Mouse (Mus musculus) embryonic facial prominence, embryonic 12.5 days (tissue): Measurements from ENCODE around the gene Colgalt1. TPM values are rescaled to one million over a fixed set of nuclear protein-coding genes. Genes with fewer than 3 reads are reported as not detected.

Experiments used
- ATAC-seq: fragments of 200-750 bp; cut with Nextera tagmentation; 2 replicates; pipeline ENCODE4 v1.8.0; 2017; ENCODE audit not compliant: insufficient number of reproducible peaks, insufficient read depth, low FRiP score, low TSS enrichment
- H3K27ac ChIP-seq: fragments of 300-500 bp; sonication (generic); 2 replicates; pipeline ENCODE4 v1.5.1; 2016; ENCODE audit warnings: mild to moderate bottlenecking
- H3K27me3 ChIP-seq: fragments of 300-500 bp; sonication (generic); 2 replicates; pipeline ENCODE4 v1.6.1; 2016; ENCODE audit warnings: mild to moderate bottlenecking, moderate library complexity
- H3K36me3 ChIP-seq: fragments of 300-500 bp; sonication (generic); 2 replicates; pipeline ENCODE4 v1.6.1; 2016; ENCODE audit warnings: mild to moderate bottlenecking
- H3K4me1 ChIP-seq: fragments of 300-500 bp; sonication (generic); 2 replicates; pipeline ENCODE4 v1.6.1; 2016
- H3K4me2 ChIP-seq: fragments of 300-500 bp; sonication (generic); replicated peaks from 2 replicates; pipeline ENCODE4 v1.6.1; 2016; ENCODE audit warnings: mild to moderate bottlenecking, moderate library complexity
- H3K4me3 ChIP-seq: fragments of 300-500 bp; sonication (generic); 2 replicates; pipeline ENCODE4 v1.5.1; 2016; ENCODE audit warnings: mild to moderate bottlenecking
- H3K9ac ChIP-seq: fragments of 300-500 bp; sonication (generic); 2 replicates; pipeline ENCODE4 v1.6.1; 2016; ENCODE audit warnings: mild to moderate bottlenecking, moderate library complexity
- H3K9me3 ChIP-seq: fragments of 300-500 bp; sonication (generic); 2 replicates; pipeline ENCODE4 v1.6.1; 2016; ENCODE audit warnings: mild to moderate bottlenecking, moderate library complexity
- WGBS: fragments of 180-500 bp; shearing (Covaris S2); methylation state at CpG from one replicate; pipeline ENCODE4 v1.1.7; 2016; 5-methylcytosine and 5-hydroxymethylcytosine counted together
- polyA plus RNA-seq: library from polyadenylated mRNA; unstranded; fragments of >200 nt; fragmentation: Nextera tagmentation; extraction: Ambion mirVana; gene quantifications from 2 replicates; pipeline ENCODE4 v1.2.1, GENCODE M21; 2016

Gene Colgalt1
- polyA plus RNA-seq = 72.7 and 72.8 TPM in 2 replicates

GRCm38 (mm10) chr8:71610822-71611651 is at the start of gene Colgalt1:
Gene Colgalt1, plus strand, starts transcription at chr8:71610998.
- Histone ChIP-seq H3K27me3 (no peaks in the 10 kb centered on the region), H3K4me2 (peak within 1 kb of the TSS; percentile 77), H3K4me1 (peaks cover 11% of the 10 kb centered on the region), H3K27ac (peak within 1 kb of the TSS; percentile 71), H3K4me3 (peak within 1 kb of the TSS; percentile 62), H3K36me3 (peaks cover 32% of the 10 kb centered on the region), H3K9me3 (no peaks in the 10 kb centered on the region), H3K9ac (peak within 1 kb of the TSS; percentile 81)
- peak; percentile 98 for ATAC-seq
- under 1% methylated on average over 82 of the region's 82 CpGs for WGBS

GRCm38 (mm10) chr8:71561401-71561800 is 49.4 kb upstream of the Colgalt1 start:
- ATAC-seq = no peak
- Histone ChIP-seq H3K27ac (no peak overlapping the region), H3K9me3 (no peaks in the 10 kb centered on the region), H3K36me3 (no peaks in the 10 kb centered on the region), H3K4me1 (peaks cover 7% of the 10 kb centered on the region; the same call in 1 of the 2 replicates), H3K4me3 (no peak overlapping the region), H3K9ac (no peak overlapping the region), H3K27me3 (peaks cover 76% of the 10 kb centered on the region), H3K4me2 (no peak overlapping the region)
- 2% methylated on average over 15 of the region's 15 CpGs for WGBS

GRCm38 (mm10) chr8:71562751-71563150 is 48.0 kb upstream of the Colgalt1 start:
- Histone ChIP-seq H3K9me3 (no peaks in the 10 kb centered on the region), H3K36me3 (no peaks in the 10 kb centered on the region), H3K4me1 (peaks cover 7% of the 10 kb centered on the region; the same call in 1 of the 2 replicates), H3K27ac (no peak overlapping the region), H3K27me3 (peaks cover 70% of the 10 kb centered on the region), H3K9ac (0 out of 2 replicates have a peak overlapping the region, but pooled peaks have one; percentile 10), H3K4me3 (peak overlapping the region; percentile 23), H3K4me2 (peak overlapping the region; percentile 46)
- no peak for ATAC-seq
- WGBS = under 1% methylated on average over 33 of the region's 33 CpGs

GRCm38 (mm10) chr8:71563992-71564391 is 46.8 kb upstream of the Colgalt1 start:
- 90% methylated on average over 4 of the region's 4 CpGs for WGBS
- H3K9ac ChIP-seq = no peak overlapping the region
- H3K4me3 ChIP-seq = no peak overlapping the region
- H3K4me1 ChIP-seq = peaks cover 6% of the 10 kb centered on the region; the same call in 1 of the 2 replicates
- H3K36me3 ChIP-seq = no peaks in the 10 kb centered on the region
- H3K4me2 ChIP-seq = no peak overlapping the region
- H3K27ac ChIP-seq = no peak overlapping the region
- ATAC-seq = no peak
- H3K27me3 ChIP-seq = peaks cover 70% of the 10 kb centered on the region
- H3K9me3 ChIP-seq = no peaks in the 10 kb centered on the region

GRCm38 (mm10) chr8:71566501-71566900 is 44.3 kb upstream of the Colgalt1 start, which contains the start of gene Nxnl1:
Gene Nxnl1, minus strand, starts transcription at chr8:71566601.
- H3K4me3 ChIP-seq = no peak within 1 kb of the TSS
- no peak within 1 kb of the TSS for H3K9ac ChIP-seq
- H3K27me3 ChIP-seq = peaks cover 51% of the 10 kb centered on the region
- H3K4me1 ChIP-seq = peaks cover 15% of the 10 kb centered on the region; the same call in 1 of the 2 replicates
- H3K4me2 ChIP-seq = no peak within 1 kb of the TSS
- no peaks in the 10 kb centered on the region for H3K36me3 ChIP-seq
- WGBS = 56% methylated on average over 3 of the region's 3 CpGs
- no peaks in the 10 kb centered on the region for H3K9me3 ChIP-seq
- ATAC-seq = no peak
- H3K27ac ChIP-seq = no peak within 1 kb of the TSS

- Histone ChIP-seq H3K4me3 (no peak overlapping the region), H3K4me1 (peaks cover 16% of the 10 kb centered on the region; the same call in 1 of the 2 replicates), H3K27me3 (peaks cover 40% of the 10 kb centered on the region), H3K9me3 (no peaks in the 10 kb centered on the region), H3K27ac (no peak overlapping the region), H3K36me3 (no peaks in the 10 kb centered on the region), H3K4me2 (no peak overlapping the region), H3K9ac (no peak overlapping the region)
- WGBS = 69% methylated on average over 7 of the region's 7 CpGs
- no peak for ATAC-seq
These were observed 43.2 kb upstream of the Colgalt1 start for GRCm38 (mm10) chr8:71567587-71567986.

GRCm38 (mm10) chr8:71568387-71568937 is 42.3 kb upstream of the Colgalt1 start, which contains the start of gene Slc27a1:
Gene Slc27a1, plus strand, starts transcription at chr8:71568882.
- H3K4me2 ChIP-seq = peak within 1 kb of the TSS; percentile 70
- WGBS = 13% methylated on average over 13 of the region's 13 CpGs

GRCm38 (mm10) chr8:71568941-71569340 is 41.9 kb upstream of the Colgalt1 start:
- WGBS = 16% methylated on average over 6 of the region's 6 CpGs

More at GRCm38 (mm10) chr8:71568387-71568937, 42.3 kb upstream of the Colgalt1 start, which contains the start of gene Slc27a1:
- no peaks in the 10 kb centered on the region for H3K36me3 ChIP-seq
- H3K9me3 ChIP-seq = no peaks in the 10 kb centered on the region
- H3K27ac ChIP-seq = peak within 1 kb of the TSS; percentile 76
- H3K9ac ChIP-seq = peak within 1 kb of the TSS; percentile 46
- H3K4me3 ChIP-seq = peak within 1 kb of the TSS; percentile 60
- peaks cover 19% of the 10 kb centered on the region; the same call in 1 of the 2 replicates for H3K4me1 ChIP-seq
- H3K27me3 ChIP-seq = peaks cover 35% of the 10 kb centered on the region
- no peak for ATAC-seq

GRCm38 (mm10) chr8:71569366-71570290 is 41.2 kb upstream of the Colgalt1 start:
- H3K27ac ChIP-seq = peak overlapping the region; percentile 76
- H3K27me3 ChIP-seq = peaks cover 32% of the 10 kb centered on the region
- H3K36me3 ChIP-seq = no peaks in the 10 kb centered on the region
- peak overlapping the region; percentile 60 for H3K4me3 ChIP-seq
- H3K4me2 ChIP-seq = peak overlapping the region; percentile 70
- H3K9ac ChIP-seq = peak overlapping the region; percentile 62
- ATAC-seq = peak; percentile 74
- H3K4me1 ChIP-seq = peaks cover 19% of the 10 kb centered on the region; the same call in 1 of the 2 replicates
- no peaks in the 10 kb centered on the region for H3K9me3 ChIP-seq
- WGBS = under 1% methylated on average over 51 of the region's 51 CpGs

More at GRCm38 (mm10) chr8:71568941-71569340, 41.9 kb upstream of the Colgalt1 start:
- H3K9me3 ChIP-seq = no peaks in the 10 kb centered on the region
- ATAC-seq = no peak
- peaks cover 19% of the 10 kb centered on the region; the same call in 1 of the 2 replicates for H3K4me1 ChIP-seq
- H3K4me3 ChIP-seq = peak overlapping the region; percentile 60
- no peaks in the 10 kb centered on the region for H3K36me3 ChIP-seq
- H3K9ac ChIP-seq = peak overlapping the region; percentile 46; the same call in 1 of the 2 replicates
- H3K27ac ChIP-seq = no peak overlapping the region
- H3K4me2 ChIP-seq = peak overlapping the region; percentile 70
- peaks cover 34% of the 10 kb centered on the region for H3K27me3 ChIP-seq

- peaks cover 29% of the 10 kb centered on the region for H3K27me3 ChIP-seq
- peak overlapping the region; percentile 70 for H3K4me2 ChIP-seq
- ATAC-seq = peak; percentile 89
- peak overlapping the region; percentile 60 for H3K4me3 ChIP-seq
- peak overlapping the region; percentile 62 for H3K9ac ChIP-seq
- peaks cover 19% of the 10 kb centered on the region; the same call in 1 of the 2 replicates for H3K4me1 ChIP-seq
- H3K27ac ChIP-seq = peak overlapping the region; percentile 76
- under 1% methylated on average over 41 of the region's 41 CpGs for WGBS
- H3K9me3 ChIP-seq = no peaks in the 10 kb centered on the region
- H3K36me3 ChIP-seq = no peaks in the 10 kb centered on the region
These were observed 40.4 kb upstream of the Colgalt1 start for GRCm38 (mm10) chr8:71570291-71570954.
